Mouse (Mus musculus) heart, postnatal 0 days (tissue): ENCODE data around the gene Dlg2.

Source experiments
- CTCF ChIP-seq: IDR thresholded peaks from 2 replicates; pipeline ENCODE4 v1.5.1; 2016; ENCODE audit warnings: antibody characterized with exemption, control low read depth, low read depth
- EP300 ChIP-seq: IDR thresholded peaks from 2 replicates; pipeline ENCODE4 v1.6.1; 2016; ENCODE audit warnings: antibody characterized with exemption, low read depth

DNA sequence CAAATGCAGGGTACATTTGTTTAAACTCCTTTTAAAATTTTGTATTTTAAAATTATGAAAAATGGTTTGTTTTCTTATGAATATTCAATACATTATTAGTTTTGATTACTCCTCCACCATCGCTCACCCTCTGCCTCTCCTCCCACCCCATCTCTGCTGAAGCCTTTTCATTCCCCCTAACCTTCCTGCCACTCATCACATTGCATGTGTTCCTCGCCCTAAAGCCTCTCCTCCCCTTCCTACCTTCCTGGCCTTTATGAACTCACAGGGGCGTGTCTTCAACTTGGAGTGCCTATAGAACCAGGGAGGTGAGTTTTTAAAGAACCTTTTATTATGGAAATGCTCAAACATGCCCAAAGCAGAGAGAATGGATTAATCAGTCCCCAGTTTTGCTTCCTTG lies 921.4 kb downstream of the Dlg2 start:
- TF ChIP-seq CTCF (no peak), EP300 (no peak)
